Mouse (Mus musculus): ENCODE data around the gene Rora.

Rora gene

GRCm38 (mm10) chr9:68689351-68689750, 35.8 kb downstream of the Rora start:
- peak in 1 of 2 experiments; percentile 87 for DNase-seq

DNA sequence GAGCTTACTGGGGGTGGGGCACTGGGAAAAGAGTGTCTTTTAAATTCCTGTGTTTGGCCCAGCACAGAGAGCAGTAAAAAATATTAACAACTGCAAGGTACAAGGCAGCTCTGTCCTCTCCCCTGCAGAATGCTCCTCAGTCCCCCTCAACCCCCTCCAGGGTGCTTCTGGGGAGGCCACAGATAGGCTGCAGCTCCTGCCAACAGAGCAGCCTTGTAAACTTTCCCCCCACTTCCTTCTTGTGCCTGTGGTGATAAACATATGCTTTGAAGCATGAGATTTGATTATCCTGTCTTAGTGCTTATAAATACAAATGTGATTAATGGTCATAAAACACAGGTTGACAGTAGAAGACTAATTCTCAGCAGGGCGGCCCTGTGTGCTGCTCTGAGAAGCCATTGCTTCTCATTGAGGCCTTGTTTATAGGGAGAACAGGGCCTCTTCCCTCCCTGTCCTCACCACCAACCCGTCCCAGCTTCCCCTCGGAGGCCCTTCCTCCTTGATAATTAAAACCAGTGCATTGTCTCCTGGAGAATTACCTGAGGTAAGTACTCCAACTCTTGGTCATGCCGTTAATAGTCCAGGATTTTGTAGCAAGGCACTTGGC, 41.4 kb downstream of the Rora start:
- DNase-seq: no peak

GRCm38 (mm10) chr9:68695496-68695969, 41.9 kb downstream of the Rora start:
- DNase-seq: peak; percentile 57 to 74

GRCm38 (mm10) chr9:68696425-68696956, 42.9 kb downstream of the Rora start:
- no peak for DNase-seq

DNA sequence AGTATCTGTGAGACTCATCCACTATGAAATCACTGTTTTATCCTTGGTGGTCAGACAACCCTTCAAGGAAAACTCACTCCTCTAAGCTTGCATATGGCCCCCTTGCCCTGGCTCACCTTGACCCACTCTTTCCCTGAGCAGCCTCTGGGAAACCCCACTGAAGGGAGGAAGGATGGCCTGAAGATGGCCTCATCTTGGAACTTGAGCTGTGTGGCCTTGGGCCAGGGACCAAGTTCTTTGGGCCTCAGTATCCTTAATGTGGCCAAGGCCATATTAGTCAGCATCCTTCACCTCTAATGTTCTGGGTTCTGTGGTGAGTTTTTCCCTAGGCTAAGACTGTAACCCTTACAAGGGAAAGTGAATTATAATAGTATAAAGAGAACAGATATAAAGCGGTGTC, 45.8 kb downstream of the Rora start:
- DNase-seq: no peak

DNA sequence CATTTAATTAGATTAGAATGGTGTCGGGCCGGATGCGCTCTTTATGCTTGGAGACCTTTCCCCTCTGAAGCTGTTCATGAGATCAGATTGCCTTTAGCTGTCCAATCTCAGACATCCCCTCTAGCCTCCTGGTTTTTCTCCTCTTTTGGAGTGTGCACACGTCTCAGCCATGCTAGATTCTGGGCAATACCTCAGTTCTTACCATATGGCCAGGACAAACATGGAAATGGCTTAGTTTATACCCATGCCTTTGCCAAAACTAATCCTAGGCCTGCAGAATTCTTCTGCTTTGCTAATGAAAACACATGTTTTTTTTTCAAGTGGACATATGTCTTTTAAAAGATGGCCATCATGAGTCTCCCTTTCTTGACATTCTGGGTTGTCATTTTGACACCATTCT, 46.3 kb downstream of the Rora start:
- peak in 1 of 2 experiments; percentile 21 for DNase-seq

- DNase-seq: no peak
Observed at GRCm38 (mm10) chr9:68707636-68708035, 54.0 kb downstream of the Rora start.

- no peak for DNase-seq
Observed at GRCm38 (mm10) chr9:68709232-68709631, 55.6 kb downstream of the Rora start.

DNA sequence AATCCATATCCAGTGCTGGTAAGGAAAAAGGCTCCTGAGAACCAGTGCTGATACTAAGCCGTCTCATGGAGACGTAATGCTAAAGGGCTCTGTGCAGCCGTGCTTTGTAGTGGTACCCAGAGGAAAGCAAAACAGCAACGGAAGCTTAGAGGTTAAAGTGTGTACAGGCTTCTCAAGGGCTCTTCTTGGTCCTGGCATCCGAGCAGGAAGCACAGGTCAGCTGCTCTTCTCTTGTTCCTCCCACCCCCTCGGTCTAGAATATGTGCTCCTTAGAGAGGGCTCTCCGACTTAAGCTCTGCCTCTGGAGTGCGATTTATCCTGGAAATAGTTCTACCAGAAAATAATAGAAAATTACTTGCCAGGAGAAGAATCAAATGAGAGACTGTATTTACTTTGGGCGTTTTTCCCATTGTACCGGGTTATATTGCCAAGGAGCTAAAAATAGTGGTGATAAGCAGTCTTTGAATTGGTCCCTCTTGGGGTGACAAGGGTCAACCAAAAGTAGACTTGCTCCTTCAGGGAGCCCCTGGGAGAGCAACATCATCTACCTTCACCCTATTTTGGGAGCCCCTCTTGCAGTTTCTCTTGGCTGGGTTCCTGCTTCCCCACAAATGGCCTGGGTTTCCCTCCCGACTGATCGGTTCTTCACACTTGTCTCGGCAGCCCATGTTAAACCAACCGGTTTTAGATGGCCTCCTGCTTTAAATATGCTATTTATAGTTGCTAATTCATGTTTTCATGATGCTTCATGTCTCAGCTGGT, 57.5 kb downstream of the Rora start:
- DNase-seq: no peak

DNA sequence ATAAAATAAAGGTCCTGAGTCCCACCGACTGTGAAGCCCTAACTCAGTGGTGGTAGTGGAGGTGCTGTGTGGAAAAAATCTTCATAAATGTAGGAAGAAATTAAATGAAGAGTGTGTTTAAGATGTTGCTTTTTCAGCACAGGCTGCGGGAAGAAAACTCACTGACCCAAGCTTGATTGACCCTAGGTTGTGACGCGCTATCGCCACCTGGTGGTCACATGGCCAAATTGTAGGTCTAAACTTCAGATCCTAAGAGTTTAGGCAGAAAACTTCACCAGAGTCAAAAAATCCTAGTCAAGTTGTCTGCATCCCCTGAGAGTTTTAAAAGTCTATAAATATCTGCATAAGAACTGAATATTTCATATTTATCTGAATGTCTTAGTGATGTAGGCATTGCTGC, 63.4 kb downstream of the Rora start:
- peak in 1 of 2 experiments; percentile 53 for DNase-seq

GRCm38 (mm10) chr9:68718427-68718826, 64.8 kb downstream of the Rora start:
- no peak for DNase-seq

DNA sequence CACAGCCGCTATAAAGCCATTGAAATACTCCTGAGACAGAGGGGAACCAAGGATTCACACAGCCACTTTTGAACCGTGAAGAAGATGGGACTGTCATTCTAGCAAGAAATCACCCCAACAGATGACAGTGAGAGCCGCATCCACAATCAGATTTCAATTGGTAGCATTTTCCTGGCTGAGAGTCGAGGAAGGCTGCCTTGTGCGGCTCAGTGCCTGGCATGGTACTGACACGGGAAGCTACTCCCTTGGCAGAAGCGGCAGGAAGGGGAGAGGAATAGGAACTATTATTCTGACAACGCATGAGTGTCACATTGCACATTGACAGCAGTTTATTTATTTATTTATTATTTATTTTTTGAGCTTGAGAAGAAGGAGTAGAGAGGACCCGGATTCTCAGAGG, 65.7 kb downstream of the Rora start:
- DNase-seq: no peak

GRCm38 (mm10) chr9:68724636-68725285, 71.2 kb downstream of the Rora start:
- DNase-seq: peak; percentile 44 to 48

- no peak for DNase-seq
Observed at GRCm38 (mm10) chr9:68727166-68727855, 73.7 kb downstream of the Rora start.

GRCm38 (mm10) chr9:68731438-68731837, 77.9 kb downstream of the Rora start:
- no peak for DNase-seq

DNA sequence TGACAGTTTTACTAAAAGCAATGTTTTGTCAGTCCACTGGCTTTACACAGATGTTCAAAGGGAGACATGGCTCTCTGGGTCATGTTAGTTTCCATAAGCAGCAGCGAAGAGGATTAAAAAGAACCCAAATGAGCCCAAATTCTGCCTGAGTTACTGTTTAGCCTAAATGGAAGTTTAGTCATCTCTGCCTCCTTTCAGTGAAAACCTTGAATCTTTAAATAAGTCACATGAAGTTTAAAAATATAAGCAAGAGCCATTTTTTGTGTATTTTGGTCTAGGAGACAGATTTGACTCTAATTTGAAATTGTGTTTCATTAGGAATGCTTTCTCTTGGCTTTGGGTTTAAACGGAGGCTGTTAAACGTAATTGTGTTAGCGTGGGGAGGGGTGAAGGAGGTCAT, 79.3 kb downstream of the Rora start:
- no peak for DNase-seq

- DNase-seq: no peak
Observed at GRCm38 (mm10) chr9:68735886-68736285, 82.3 kb downstream of the Rora start.

GRCm38 (mm10) chr9:68737197-68737736, 83.7 kb downstream of the Rora start:
- no peak for DNase-seq

DNA sequence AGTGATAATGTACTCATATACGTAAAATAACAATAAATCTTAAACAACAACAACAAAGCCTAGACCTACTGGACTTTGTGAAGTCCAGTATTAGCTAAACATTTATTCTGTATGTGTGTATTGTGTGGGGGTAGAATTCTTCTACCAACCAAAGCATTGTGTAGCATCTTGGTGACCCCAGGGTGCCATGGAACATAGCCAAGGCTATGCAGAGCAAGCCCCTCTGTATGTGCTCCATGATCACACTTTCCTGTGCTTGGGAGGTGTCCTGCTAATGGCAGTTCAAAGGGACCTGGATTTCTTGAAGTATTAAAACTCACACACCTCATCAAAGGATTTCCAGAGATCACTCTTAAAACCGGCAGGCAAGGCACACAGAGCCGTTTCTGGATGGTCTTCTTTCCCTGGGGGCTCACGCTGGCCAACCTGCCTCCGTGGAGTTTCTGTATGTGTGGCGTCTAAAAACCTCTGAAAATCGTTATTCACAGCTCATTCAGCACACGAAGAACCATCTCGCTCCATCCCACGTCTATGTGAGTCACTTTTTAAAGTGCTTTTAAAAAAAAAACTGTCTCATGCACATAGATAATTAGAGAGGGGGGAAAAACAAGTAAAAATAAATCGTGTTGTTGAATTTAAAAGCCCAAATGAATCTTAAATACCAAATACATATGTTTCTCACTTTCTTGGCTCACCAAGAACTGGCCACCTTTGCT, 92.5 kb downstream of the Rora start:
- DNase-seq: no peak

- peak in 1 of 2 experiments; percentile 21 for DNase-seq
Observed at GRCm38 (mm10) chr9:68756976-68757375, 103.4 kb downstream of the Rora start.

GRCm38 (mm10) chr9:68759324-68759723, 105.7 kb downstream of the Rora start:
- DNase-seq: no peak

- no peak for DNase-seq
Observed at GRCm38 (mm10) chr9:68760329-68760728, 106.7 kb downstream of the Rora start.

All from kidney, postnatal 25 days (tissue).